Mouse (Mus musculus) left cerebral cortex, postnatal 10 days (tissue): ENCODE measurements around the gene Gstm4. TPM values are rescaled to one million over a fixed set of nuclear protein-coding genes. Genes with fewer than 3 reads are reported as not detected.

ENCODE experiments used
- total RNA-seq, 2 experiments: library from RNA; stranded (reverse); gene quantifications; 2 replicates each; pipeline ENCODE4 v1.2.3; 2021

Gene Gstm4
- total RNA-seq, 2 experiments from 2014 or later, result 13.2 to 13.5 TPM

Other genes with a start within 250 kb of the Gstm4 start
- not detected for gene Eps8l3, start 167.7 kb downstream of the Gstm4 start, total RNA-seq
- gene Gstm5, start 149.1 kb downstream of the Gstm4 start, total RNA-seq, result 100 to 1,000 TPM; 138 to 141 TPM
- gene Gstm7, start 113.1 kb downstream of the Gstm4 start, total RNA-seq, result 10 to 100 TPM; 44.2 TPM
- gene Gstm6, start 101.1 kb downstream of the Gstm4 start, total RNA-seq, result 1 to 10 TPM; 3.6 to 7.2 TPM
- gene Gstm3, start 75.6 kb downstream of the Gstm4 start, total RNA-seq, result not detected
- gene Gstm2, start 58.4 kb downstream of the Gstm4 start, total RNA-seq, result 1 to 10 TPM; 2.5 to 3.7 TPM
- 10 to 100 TPM; 54.5 to 67.8 TPM for gene Gstm1, start 26.9 kb downstream of the Gstm4 start, total RNA-seq
- 10 to 100 TPM; 51.8 to 53.7 TPM for gene Ampd2, start 41.8 kb upstream of the Gstm4 start, total RNA-seq
- gene Gnat2, start 47.9 kb upstream of the Gstm4 start, total RNA-seq, result not detected
- gene Gnai3, start 101.3 kb upstream of the Gstm4 start, total RNA-seq, result 10 to 100 TPM; 46.6 to 50.9 TPM
- 10 to 100 TPM; 20.4 to 21.3 TPM for gene Gpr61, start 110.0 kb upstream of the Gstm4 start, total RNA-seq
- 10 to 100 TPM; 36.4 to 38.5 TPM for gene Amigo1, start 141.4 kb upstream of the Gstm4 start, total RNA-seq
- 10 to 100 TPM; 11.0 to 12.7 TPM for gene Cyb561d1, start 156.3 kb upstream of the Gstm4 start, total RNA-seq
- gene Atxn7l2, start 166.0 kb upstream of the Gstm4 start, total RNA-seq, result 10 to 100 TPM; 22.2 to 24.8 TPM
- 1 to 10 TPM; 1.1 to 1.3 TPM for gene Sypl2, start 181.8 kb upstream of the Gstm4 start, total RNA-seq
- gene Psma5, start 212.0 kb upstream of the Gstm4 start, total RNA-seq, result 10 to 100 TPM; 91.4 to 92.5 TPM
- gene Sort1, start 239.2 kb upstream of the Gstm4 start, total RNA-seq, result 100 to 1,000 TPM; 176 to 177 TPM